ENCODE assay signal across 9 mouse cellular contexts in the genomic region with DNA sequence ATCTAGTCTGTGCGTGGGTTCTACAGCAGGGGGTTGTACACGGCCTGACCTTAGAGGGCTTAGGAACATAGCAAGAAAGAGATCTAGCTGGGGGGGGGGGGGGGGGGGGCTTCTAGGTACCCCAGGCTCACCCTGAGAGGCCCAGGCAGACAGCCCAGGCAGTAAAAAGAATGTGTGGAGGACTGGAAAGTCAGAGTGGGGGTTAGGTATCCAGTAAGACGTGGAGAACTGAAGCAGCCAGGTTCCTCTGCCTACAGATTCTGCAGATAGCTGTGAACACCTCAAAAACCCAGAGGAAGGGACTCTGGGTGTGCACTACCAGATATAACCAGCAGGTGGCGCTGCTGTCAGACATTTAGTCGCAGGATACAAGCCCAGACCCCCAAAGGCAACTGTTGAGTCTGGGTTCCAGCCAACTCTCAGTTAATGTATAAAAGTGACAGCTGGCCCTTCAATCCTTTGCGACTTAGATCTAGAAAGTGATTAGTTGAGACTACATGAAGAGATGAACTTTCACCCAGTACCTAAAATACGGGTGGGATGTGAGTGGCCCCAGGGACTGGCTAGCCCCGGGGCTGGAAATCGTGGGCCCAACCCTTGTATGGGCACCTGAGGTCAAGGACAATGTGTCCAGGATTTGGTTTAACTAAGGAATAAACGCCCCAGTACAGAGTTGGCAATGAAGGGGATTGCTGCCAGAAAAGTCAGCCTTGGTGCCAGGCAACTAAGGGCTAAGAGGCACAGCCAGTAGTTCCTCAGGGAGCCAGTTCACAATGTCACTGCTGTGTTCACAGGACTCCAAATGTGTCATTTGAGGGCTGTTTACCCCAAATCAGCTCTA.
DNase-seq lines count a peak whose midpoint lies in the region; TF ChIP-seq lines count a peak whose summit lies in the region.
"Had no signal": no experiment of that assay in that cellular context is flagged by ENCODE, and none has a peak within 500 bp of the region (broad histone marks: within the 10 kb centered on the region; RNA-seq: fewer than 3 reads in every experiment).

No protein-coding gene starts in this region.

- 35% methylated on average over 10 of the region's 10 CpGs for WGBS in bone marrow, adult 2 months
- 35% methylated on average over 10 of the region's 10 CpGs for WGBS in forebrain, embryonic 10.5 days

- H3K4me1 ChIP-seq in CH12.LX (ENCODE audit: control insufficient read depth in 1 of 2, insufficient read depth in 2 of 2) = no peaks in the 10 kb centered on the region
- no peaks in the 10 kb centered on the region for H3K4me1 ChIP-seq in bone marrow, adult 2 months (ENCODE audit: control insufficient read depth, insufficient read depth, low read length)
- H3K4me1 ChIP-seq in forebrain, embryonic 10.5 days = peaks cover 24% of the 10 kb centered on the region

- no peak overlapping the region for H3K4me2 ChIP-seq in CH12.LX (ENCODE audit: insufficient read depth, low read depth, poor library complexity, severe bottlenecking)
- H3K4me2 ChIP-seq: heart, embryonic 13.5 days had no signal

- no peak overlapping the region for H3K4me3 ChIP-seq in CH12.LX (replicated peaks in 1 of 3; ENCODE audit: low read depth in 2 of 3, low read length in 2 of 3, poor library complexity in 1 of 3)
- no peak overlapping the region for H3K4me3 ChIP-seq in bone marrow, adult 2 months (replicated peaks; ENCODE audit: control insufficient read depth, low read depth, low read length)
- no peak overlapping the region for H3K4me3 ChIP-seq in forebrain, embryonic 10.5 days
- no peak overlapping the region for H3K4me3 ChIP-seq in layer of hippocampus, adult 2 months
- H3K4me3 ChIP-seq: heart, embryonic 13.5 days had no signal

- H3K79me2 ChIP-seq in CH12.LX (replicated peaks; ENCODE audit: control insufficient read depth, extremely low read depth, insufficient read depth, poor library complexity, severe bottlenecking) = no peaks in the 10 kb centered on the region

- no peak overlapping the region for H3K27ac ChIP-seq in CH12.LX (ENCODE audit: insufficient read depth, low read depth)
- no peak overlapping the region for H3K27ac ChIP-seq in bone marrow, adult 2 months (ENCODE audit: control insufficient read depth, insufficient read depth, low read depth, low read length, poor library complexity)
- 0 out of 2 replicates have a peak overlapping the region, but pooled peaks have one; percentile 8 for H3K27ac ChIP-seq in forebrain, embryonic 10.5 days
- no peak overlapping the region for H3K27ac ChIP-seq in layer of hippocampus, adult 2 months
- H3K27ac ChIP-seq: heart, embryonic 13.5 days had no signal

- in situ Hi-C loops in CH12.LX (cut with MboI; ENCODE audit: low pct_ligation_motif_present, low pct_unique_long_range_greater_than_20kb, low sequenced_read_pairs) = loop anchor here (5.0 kb wide), 2 partner anchors 192 to 237 kb away; no protein-coding TSS in a partner anchor

- no peak overlapping the region for H3K9ac ChIP-seq in CH12.LX (ENCODE audit: insufficient read depth, low read depth)
- H3K9ac ChIP-seq: heart, embryonic 13.5 days had no signal

- peak; percentile 89 for TF ChIP-seq RAD21 in CH12.LX (IDR thresholded peaks at IDR 0.05; ENCODE audit: low read depth, low read length)

- H3K27me3 ChIP-seq in CH12.LX (replicated peaks) = peaks cover 20% of the 10 kb centered on the region
- no peaks in the 10 kb centered on the region for H3K27me3 ChIP-seq in forebrain, embryonic 10.5 days (ENCODE audit: poor library complexity, severe bottlenecking)
- H3K27me3 ChIP-seq: heart, embryonic 13.5 days had no signal

- TF ChIP-seq CTCF in CH12.LX (conservative IDR thresholded peaks at IDR 0.05 in 1 of 2, IDR thresholded peaks at IDR 0.05 in 1 of 2; ENCODE audit: low read depth in 2 of 2, low read length in 2 of 2) = peak; percentile 90 to 93
- TF ChIP-seq CTCF in bone marrow, adult 2 months (IDR thresholded peaks at IDR 0.05; ENCODE audit: control insufficient read depth, insufficient read depth, low read length) = peak; percentile 80
- TF ChIP-seq CTCF in layer of hippocampus, adult 2 months (conservative IDR thresholded peaks at IDR 0.05) = peak; percentile 94

- no peak for TF ChIP-seq EP300 in CH12.LX (IDR thresholded peaks at IDR 0.05; ENCODE audit: low read length)

- TF ChIP-seq POLR2A in CH12.LX (IDR thresholded peaks at IDR 0.05; ENCODE audit: low read depth, low read length) = no peak
- no peak for TF ChIP-seq POLR2A in bone marrow, adult 2 months (IDR thresholded peaks at IDR 0.05; ENCODE audit: borderline replicate concordance, control insufficient read depth, low read depth, low read length)

- DNase-seq in CH12.LX (ENCODE audit: extremely low read depth) = peak; percentile 78
- peak; percentile 89 for DNase-seq in forebrain, embryonic 10.5 days (ENCODE audit: extremely low spot score, low spot score)
- DNase-seq in heart, postnatal 36 days = peak; percentile 78 to 89
- DNase-seq in layer of hippocampus, adult 2 months (ENCODE audit: low spot score in 2 of 2) = peak; percentile 65 to 89
- peak; percentile 87 for DNase-seq in lung, postnatal 10 days
- DNase-seq in retina, postnatal 7 days (ENCODE audit: low read depth, low spot score) = peak; percentile 85
- peak; percentile 51 for DNase-seq in urinary bladder, postnatal 10 days (ENCODE audit: low spot score)

- intact Hi-C loops in heart, postnatal 36 days (cut with DNase I) = loop anchor here (1.0 kb wide), 2 partner anchors 166 to 236 kb away; partner anchors contain the start of gene Ror2

- dilution Hi-C loops in CH12.LX (cut with MboI; ENCODE audit: extremely low pct_ligation_motif_present, extremely low pct_unique_long_range_greater_than_20kb, low sequenced_read_pairs) = no loop called here

- no peaks in the 10 kb centered on the region for H3K9me3 ChIP-seq in CH12.LX (replicated peaks; ENCODE audit: low read length)
- H3K9me3 ChIP-seq in forebrain, embryonic 10.5 days = no peaks in the 10 kb centered on the region
- H3K9me3 ChIP-seq: heart, embryonic 13.5 days had no signal

- no peaks in the 10 kb centered on the region for H3K36me3 ChIP-seq in CH12.LX (replicated peaks in 1 of 2; ENCODE audit: control insufficient read depth in 1 of 2, insufficient read depth in 1 of 2, low read length in 1 of 2)
- peaks cover 39% of the 10 kb centered on the region for H3K36me3 ChIP-seq in forebrain, embryonic 10.5 days (replicated peaks)

TF ChIP-seq in CH12.LX, 34 proteins besides CTCF, POLR2A, EP300 and RAD21:
- peak; percentile 17; the same call in 1 of the 2 replicates for TF ChIP-seq ZC3H11A (IDR thresholded peaks at IDR 0.05; ENCODE audit: low read depth, low read length)
- TF ChIP-seq JUND (conservative IDR thresholded peaks at IDR 0.05; ENCODE audit: low read depth, low read length) = no peak
- peak; percentile 88 for TF ChIP-seq SMC3 (IDR thresholded peaks at IDR 0.05; ENCODE audit: low read depth, low read length)
- no peak for TF ChIP-seq ZMIZ1 (IDR thresholded peaks at IDR 0.05; ENCODE audit: low read depth, low read length)
- no peak for TF ChIP-seq CHD2 (IDR thresholded peaks at IDR 0.05; ENCODE audit: low read length)
